Mouse (Mus musculus) forebrain, embryonic 14.5 days (tissue): ENCODE results near the gene Clec16a. TPM values are rescaled to one million over a fixed set of nuclear protein-coding genes. Genes with fewer than 3 reads are reported as not detected.

Experiments used
- ATAC-seq: fragments of 200-750 bp; cut with Nextera tagmentation; 2 replicates; pipeline ENCODE4 v1.8.0; 2017; ENCODE audit warnings: mild to moderate bottlenecking, moderate library complexity
- DNase-seq: peaks from one replicate; pipeline ENCODE4 v3.0.0-alpha.2; 2015; ENCODE audit warnings: low spot score
- H3K27ac ChIP-seq: fragments of 300-500 bp; sonication (generic); 2 replicates; pipeline ENCODE4 v1.5.1; 2014; ENCODE audit warnings: low read depth, mild to moderate bottlenecking, control low read depth, low read length, moderate library complexity
- H3K27me3 ChIP-seq: fragments of 300-500 bp; sonication (generic); replicated peaks from 2 replicates; pipeline ENCODE4 v1.6.1; 2014; ENCODE audit warnings: low read length, control low read depth, mixed read lengths; ENCODE audit not compliant: control insufficient read depth, insufficient read depth
- H3K36me3 ChIP-seq: fragments of 300-500 bp; sonication (generic); 2 replicates; pipeline ENCODE4 v1.6.1; 2014; ENCODE audit warnings: low read length, control low read depth; ENCODE audit not compliant: control insufficient read depth, insufficient read depth
- H3K4me1 ChIP-seq: fragments of 300-500 bp; sonication (generic); 2 replicates; pipeline ENCODE4 v1.6.1; 2014; ENCODE audit warnings: antibody characterized with exemption, low read length, control low read depth; ENCODE audit not compliant: control insufficient read depth, insufficient read depth
- H3K4me2 ChIP-seq: fragments of 300-500 bp; sonication (generic); 2 replicates; pipeline ENCODE4 v1.6.1; 2014; ENCODE audit warnings: mild to moderate bottlenecking, control low read depth, low read length
- H3K4me3 ChIP-seq: fragments of 300-500 bp; sonication (generic); 2 replicates; pipeline ENCODE4 v1.5.1; 2014; ENCODE audit warnings: low read depth, low read length, control low read depth
- H3K9ac ChIP-seq: fragments of 300-500 bp; sonication (generic); 2 replicates; pipeline ENCODE4 v1.6.1; 2014; ENCODE audit warnings: mild to moderate bottlenecking, low read length, control low read depth, moderate library complexity
- H3K9me3 ChIP-seq: fragments of 300-500 bp; sonication (generic); replicated peaks from 2 replicates; pipeline ENCODE4 v1.6.1; 2016; ENCODE audit warnings: low read length, control low read depth, mixed read lengths; ENCODE audit not compliant: control insufficient read depth
- WGBS: fragments of 180-500 bp; shearing (Covaris S2); extraction: QIAGEN DNeasy Blood & Tissue Kit; methylation state at CpG from one replicate; pipeline ENCODE4 v1.1.7; 2014; 5-methylcytosine and 5-hydroxymethylcytosine counted together
- polyA plus RNA-seq: library from polyadenylated mRNA; unstranded; fragments of >200 nt; fragmentation: Nextera tagmentation; extraction: Ambion mirVana; gene quantifications from 2 replicates; pipeline ENCODE4 v1.2.1, GENCODE M21; 2014

Gene Clec16a
- polyA plus RNA-seq, 1 experiment from 2014 or later = 50.2 TPM

DNA sequence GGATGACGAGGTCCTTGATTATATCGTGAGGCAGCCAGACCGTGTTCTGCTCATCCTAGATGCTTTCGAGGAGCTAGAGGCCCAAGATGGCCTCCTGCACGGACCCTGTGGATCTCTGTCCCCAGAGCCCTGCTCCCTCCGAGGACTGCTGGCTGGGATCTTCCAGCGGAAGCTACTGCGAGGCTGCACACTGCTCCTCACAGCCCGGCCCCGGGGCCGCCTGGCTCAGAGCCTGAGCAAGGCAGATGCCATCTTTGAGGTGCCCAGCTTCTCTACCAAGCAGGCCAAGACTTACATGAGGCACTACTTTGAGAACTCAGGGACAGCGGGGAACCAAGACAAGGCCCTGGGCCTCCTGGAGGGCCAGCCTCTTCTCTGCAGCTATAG is 34.0 kb upstream of the Clec16a start:
- no peak for DNase-seq
- H3K9ac ChIP-seq = no peak overlapping the region
- H3K4me3 ChIP-seq = no peak overlapping the region
- H3K4me1 ChIP-seq = 0 out of 2 replicates have a peak, but pooled peaks cover 3% of the 10 kb centered on the region
- 80% methylated on average over 12 of the region's 12 CpGs for whole genome bisulfite sequencing
- H3K36me3 ChIP-seq = no peaks in the 10 kb centered on the region
- no peaks in the 10 kb centered on the region for H3K27me3 ChIP-seq
- H3K4me2 ChIP-seq = no peak overlapping the region
- H3K27ac ChIP-seq = no peak overlapping the region
- ATAC-seq = no peak
- H3K9me3 ChIP-seq = no peaks in the 10 kb centered on the region

DNA sequence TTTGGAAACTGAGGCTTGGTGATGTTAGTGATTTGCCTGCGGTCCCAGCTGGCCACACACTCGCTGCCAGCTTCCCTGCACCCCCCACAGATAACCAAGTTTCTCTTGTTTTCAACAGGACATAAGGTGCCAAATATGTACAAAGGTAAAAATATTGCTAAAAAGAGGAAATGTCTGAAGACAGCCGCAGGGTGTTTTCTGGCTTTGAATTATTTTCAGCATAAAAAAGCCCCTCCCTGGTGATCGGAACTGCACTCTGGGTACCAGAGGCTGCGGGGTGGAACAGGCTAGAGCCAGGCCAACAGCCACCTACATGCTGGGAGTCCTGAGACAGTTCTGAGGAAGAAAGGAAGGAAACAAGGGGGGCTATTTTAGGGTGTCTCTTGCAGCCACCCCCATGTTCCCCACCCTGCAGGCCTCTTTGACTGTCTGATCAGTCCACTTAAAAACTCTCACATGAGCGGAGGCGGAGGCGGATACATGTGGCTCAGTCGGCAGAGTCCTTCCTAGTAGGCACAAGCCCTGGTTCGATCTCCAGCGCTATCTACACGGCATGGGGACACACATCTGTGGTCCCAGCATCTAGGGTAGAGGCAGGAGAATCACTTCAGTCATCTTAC is 29.1 kb upstream of the Clec16a start:
- no peaks in the 10 kb centered on the region for H3K27me3 ChIP-seq
- H3K9me3 ChIP-seq = no peaks in the 10 kb centered on the region
- no peak overlapping the region for H3K27ac ChIP-seq
- H3K4me1 ChIP-seq = no peaks in the 10 kb centered on the region
- no peak overlapping the region for H3K9ac ChIP-seq
- no peak overlapping the region for H3K4me3 ChIP-seq
- H3K36me3 ChIP-seq = no peaks in the 10 kb centered on the region
- H3K4me2 ChIP-seq = no peak overlapping the region
- ATAC-seq = no peak
- no peak for DNase-seq
- WGBS = 87% methylated on average over 12 of the region's 12 CpGs

DNA sequence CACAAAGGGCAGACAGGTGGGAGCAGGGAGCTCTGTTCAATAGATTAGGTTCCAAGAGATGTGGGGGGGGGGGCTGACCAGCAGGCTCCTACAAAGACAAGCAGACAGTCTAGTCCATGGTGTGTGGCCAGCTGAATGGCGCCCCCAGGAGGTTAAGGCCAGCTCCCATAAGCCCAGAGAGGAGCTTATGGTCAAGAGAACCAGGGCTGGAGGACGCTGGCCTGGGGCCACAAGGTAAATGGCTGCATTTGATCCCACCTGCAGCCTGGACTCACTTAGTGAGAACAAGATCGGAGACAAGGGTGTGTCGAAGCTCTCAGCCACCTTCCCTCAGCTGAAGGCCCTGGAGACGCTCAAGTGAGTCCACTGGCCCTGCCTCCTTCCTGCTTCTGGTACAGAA is 27.1 kb upstream of the Clec16a start:
- DNase-seq = no peak
- Histone ChIP-seq H3K4me2 (no peak overlapping the region), H3K9ac (no peak overlapping the region), H3K27me3 (no peaks in the 10 kb centered on the region), H3K4me3 (no peak overlapping the region), H3K9me3 (no peaks in the 10 kb centered on the region), H3K36me3 (no peaks in the 10 kb centered on the region), H3K4me1 (no peaks in the 10 kb centered on the region), H3K27ac (no peak overlapping the region)
- ATAC-seq = no peak
- WGBS = 39% methylated on average over 5 of the region's 5 CpGs

GRCm38 (mm10) chr16:10520908-10521614 is 24.1 kb upstream of the Clec16a start:
- DNase-seq = peak; percentile 90
- H3K9ac ChIP-seq = no peak overlapping the region
- peak; percentile 81 for ATAC-seq
- H3K36me3 ChIP-seq = no peaks in the 10 kb centered on the region
- H3K4me1 ChIP-seq = no peaks in the 10 kb centered on the region
- no peaks in the 10 kb centered on the region for H3K27me3 ChIP-seq
- WGBS = 46% methylated on average over 2 of the region's 2 CpGs
- no peaks in the 10 kb centered on the region for H3K9me3 ChIP-seq
- no peak overlapping the region for H3K4me2 ChIP-seq
- no peak overlapping the region for H3K27ac ChIP-seq
- H3K4me3 ChIP-seq = no peak overlapping the region

DNA sequence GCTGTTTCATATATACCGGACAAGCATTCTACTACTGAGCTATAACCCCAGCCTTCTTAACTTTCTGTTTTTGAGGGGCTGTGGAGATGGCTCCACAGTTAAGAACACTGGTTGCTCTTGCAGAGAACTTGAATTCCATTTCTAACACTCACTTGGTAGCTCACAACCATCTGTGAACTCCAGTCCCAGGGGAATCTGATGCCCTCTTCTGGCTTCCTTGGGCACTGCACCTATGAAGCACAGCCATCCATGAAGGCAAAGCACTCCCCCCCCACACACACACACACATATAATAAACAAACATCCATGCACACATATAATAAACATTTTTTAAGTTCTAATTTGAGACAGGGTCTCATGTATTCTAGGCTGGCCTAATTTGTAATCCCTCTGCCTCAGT is 22.3 kb upstream of the Clec16a start:
- Histone ChIP-seq H3K4me1 (no peaks in the 10 kb centered on the region), H3K36me3 (no peaks in the 10 kb centered on the region), H3K9me3 (no peaks in the 10 kb centered on the region), H3K4me2 (no peak overlapping the region), H3K27ac (no peak overlapping the region), H3K9ac (no peak overlapping the region), H3K4me3 (no peak overlapping the region), H3K27me3 (no peaks in the 10 kb centered on the region)
- DNase-seq (peak; percentile 66), ATAC-seq (no peak)
- WGBS = 91% methylated on average over 1 of the region's 1 CpGs

- 91% methylated on average over 8 of the region's 8 CpGs for WGBS
- Histone ChIP-seq H3K27ac (no peak overlapping the region), H3K9ac (no peak overlapping the region), H3K27me3 (no peaks in the 10 kb centered on the region), H3K9me3 (no peaks in the 10 kb centered on the region), H3K4me1 (no peaks in the 10 kb centered on the region), H3K36me3 (no peaks in the 10 kb centered on the region), H3K4me2 (no peak overlapping the region), H3K4me3 (no peak overlapping the region)
- no peak for DNase-seq
- ATAC-seq = no peak
Observed at GRCm38 (mm10) chr16:10523650-10524049, 21.5 kb upstream of the Clec16a start.

GRCm38 (mm10) chr16:10524866-10525609 is 20.1 kb upstream of the Clec16a start:
- ATAC-seq (no peak), DNase-seq (no peak)
- WGBS = 86% methylated on average over 4 of the region's 4 CpGs
- no peak overlapping the region for H3K27ac ChIP-seq
- H3K4me3 ChIP-seq = no peak overlapping the region
- no peak overlapping the region for H3K4me2 ChIP-seq
- H3K9ac ChIP-seq = no peak overlapping the region
- H3K36me3 ChIP-seq = no peaks in the 10 kb centered on the region
- H3K27me3 ChIP-seq = no peaks in the 10 kb centered on the region
- no peaks in the 10 kb centered on the region for H3K9me3 ChIP-seq
- H3K4me1 ChIP-seq = no peaks in the 10 kb centered on the region

GRCm38 (mm10) chr16:10525610-10525980 is 19.5 kb upstream of the Clec16a start:
- no peaks in the 10 kb centered on the region for H3K27me3 ChIP-seq
- H3K36me3 ChIP-seq = peaks cover 5% of the 10 kb centered on the region
- H3K9ac ChIP-seq = no peak overlapping the region
- H3K27ac ChIP-seq = no peak overlapping the region
- 72% methylated on average over 2 of the region's 2 CpGs for WGBS
- no peak overlapping the region for H3K4me2 ChIP-seq
- no peaks in the 10 kb centered on the region for H3K4me1 ChIP-seq
- no peaks in the 10 kb centered on the region for H3K9me3 ChIP-seq
- H3K4me3 ChIP-seq = no peak overlapping the region
- DNase-seq (no peak), ATAC-seq (no peak)
